7 mouse cellular contexts compared by ENCODE assay signal in genomic region chr10:30980279-30980968, GRCm38 (mm10).
DNase-seq lines count a peak whose midpoint lies in the region; ATAC-seq and TF ChIP-seq lines count a peak whose summit lies in the region.

No protein-coding gene starts in this region.

- H3K9ac ChIP-seq in heart, embryonic 12.5 days = no peak overlapping the region
- H3K9ac ChIP-seq in limb, embryonic 14.5 days (ENCODE audit: low read depth, low read length, severe bottlenecking) = peak overlapping the region; percentile 34

- H3K36me3 ChIP-seq in heart, embryonic 12.5 days = no peaks in the 10 kb centered on the region
- H3K36me3 ChIP-seq in limb, embryonic 14.5 days (ENCODE audit: control insufficient read depth, insufficient read depth, low read length) = no peaks in the 10 kb centered on the region
- H3K36me3 ChIP-seq in thymus, adult 2 months (ENCODE audit: control insufficient read depth, insufficient read depth, low read length) = no peaks in the 10 kb centered on the region

- H3K27ac ChIP-seq in heart, embryonic 12.5 days (ENCODE audit: poor library complexity, severe bottlenecking) = peak overlapping the region; percentile 4
- H3K27ac ChIP-seq in limb, embryonic 14.5 days (replicated peaks; ENCODE audit: low read depth, low read length) = no peak overlapping the region
- no peak overlapping the region for H3K27ac ChIP-seq in thymus, adult 2 months (ENCODE audit: control insufficient read depth, insufficient read depth, low read length)

- 7% methylated on average over 8 of the region's 8 CpGs for WGBS in heart, embryonic 12.5 days
- 5% methylated on average over 8 of the region's 8 CpGs for WGBS in limb, embryonic 14.5 days
- WGBS in thymus, adult 2 months = 33% methylated on average over 8 of the region's 8 CpGs

- no peak for TF ChIP-seq POLR2A in limb, embryonic 14.5 days (IDR thresholded peaks at IDR 0.05; ENCODE audit: borderline replicate concordance, extremely low read depth, insufficient read depth, insufficient read length)
- no peak for TF ChIP-seq POLR2A in thymus, adult 2 months (IDR thresholded peaks at IDR 0.05; ENCODE audit: control insufficient read depth, extremely low read depth, insufficient read depth, low read length, poor library complexity)

- peak; percentile 3 for DNase-seq in NIH3T3 (ENCODE audit: low read depth)
- peak; percentile 60 for DNase-seq in embryo, embryonic 10 days (ENCODE audit: low spot score)
- DNase-seq in limb, embryonic 14.5 days (ENCODE audit: low spot score) = peak; percentile 31
- DNase-seq in ovary, postnatal 14 days (ENCODE audit: low spot score) = peak; percentile 14
- DNase-seq in thymus, adult 2 months = no peak
- no peak for DNase-seq in frontal cortex, postnatal 36 days (ENCODE audit: low spot score in 2 of 2)

- H3K4me1 ChIP-seq in heart, embryonic 12.5 days (replicated peaks) = peaks cover 14% of the 10 kb centered on the region
- peaks cover 12% of the 10 kb centered on the region; the same call in 1 of the 2 replicates for H3K4me1 ChIP-seq in limb, embryonic 14.5 days (ENCODE audit: control insufficient read depth, insufficient read depth, low read length)
- no peaks in the 10 kb centered on the region for H3K4me1 ChIP-seq in thymus, adult 2 months (replicated peaks; ENCODE audit: control insufficient read depth, insufficient read depth, low read length)

- H3K9me3 ChIP-seq in heart, embryonic 12.5 days (replicated peaks) = no peaks in the 10 kb centered on the region
- H3K9me3 ChIP-seq in limb, embryonic 14.5 days (ENCODE audit: control insufficient read depth, low read length) = no peaks in the 10 kb centered on the region

- ATAC-seq in heart, embryonic 12.5 days (ENCODE audit: insufficient number of reproducible peaks, low FRiP score) = peak; percentile 83
- peak; percentile 55; the same call in 1 of the 2 replicates for ATAC-seq in limb, embryonic 14.5 days (ENCODE audit: low FRiP score, low read depth)

- H3K27me3 ChIP-seq in heart, embryonic 12.5 days (replicated peaks) = no peaks in the 10 kb centered on the region
- no peaks in the 10 kb centered on the region for H3K27me3 ChIP-seq in limb, embryonic 14.5 days (ENCODE audit: control insufficient read depth, insufficient read depth, low read length)
- no peaks in the 10 kb centered on the region for H3K27me3 ChIP-seq in thymus, adult 2 months (ENCODE audit: control insufficient read depth, insufficient read depth, low read length)

- peak overlapping the region; percentile 15 for H3K4me3 ChIP-seq in heart, embryonic 12.5 days
- H3K4me3 ChIP-seq in limb, embryonic 14.5 days (replicated peaks; ENCODE audit: low read length) = peak overlapping the region; percentile 16
- no peak overlapping the region for H3K4me3 ChIP-seq in thymus, adult 2 months (ENCODE audit: control insufficient read depth, insufficient read depth, low read length)

- peak overlapping the region; percentile 57 for H3K4me2 ChIP-seq in heart, embryonic 12.5 days
- H3K4me2 ChIP-seq in limb, embryonic 14.5 days (replicated peaks; ENCODE audit: low read depth, low read length, severe bottlenecking) = peak overlapping the region; percentile 43

- no peak for TF ChIP-seq CTCF in thymus, adult 2 months (IDR thresholded peaks at IDR 0.05; ENCODE audit: borderline replicate concordance, control insufficient read depth, extremely low read depth, insufficient read depth, low read length, poor library complexity)

Comparison
In these comparisons a context has a peak if more than half of its experiments do, and no peak if none do; other contexts are left out.
1. DNase-seq: peak in NIH3T3 (single experiment), embryo, embryonic 10 days (single experiment), limb, embryonic 14.5 days (single experiment) and ovary, postnatal 14 days (single experiment); none in thymus, adult 2 months (single experiment) and frontal cortex, postnatal 36 days (0 of 2).